Mouse (Mus musculus): ENCODE results near the gene Trim80. TPM values are rescaled to one million over a fixed set of nuclear protein-coding genes. Genes with fewer than 3 reads are reported as not detected.

Trim80 gene
- polyA plus RNA-seq, 1 experiment = not detected

- H3K4me2 ChIP-seq (ENCODE audit: low read depth) = no peak overlapping the region
- H3K79me2 ChIP-seq (ENCODE audit: control insufficient read depth, insufficient read depth) = no peaks in the 10 kb centered on the region
- H3K27me3 ChIP-seq (ENCODE audit: control insufficient read depth, insufficient read depth, insufficient read length) = no peaks in the 10 kb centered on the region
- H3K4me3 ChIP-seq = no peak overlapping the region
- peaks cover 4% of the 10 kb centered on the region for H3K36me3 ChIP-seq (ENCODE audit: control insufficient read depth, insufficient read depth)
- no peak overlapping the region for H3ac ChIP-seq (ENCODE audit: control insufficient read depth, insufficient read length)
- TF ChIP-seq MYOD1 (IDR thresholded peaks at IDR 0.05; ENCODE audit: control insufficient read depth in 1 of 3, insufficient read length in 2 of 3, low read depth in 2 of 3) (no peak), CEBPB (IDR thresholded peaks at IDR 0.05; ENCODE audit: insufficient read depth, poor library complexity, severe bottlenecking) (no peak), REST (IDR thresholded peaks at IDR 0.05; ENCODE audit: insufficient read depth, insufficient read length) (no peak), TCF3 (IDR thresholded peaks at IDR 0.05; ENCODE audit: insufficient read length, low read depth) (no peak), SRF (IDR thresholded peaks at IDR 0.05; ENCODE audit: control insufficient read depth, insufficient read length, low read depth) (no peak), MYOG (IDR thresholded peaks at IDR 0.05; ENCODE audit: control insufficient read depth in 1 of 3, insufficient read depth in 1 of 3, insufficient read length in 2 of 3, low read depth in 2 of 3) (no peak), TCF12 (IDR thresholded peaks at IDR 0.05; ENCODE audit: insufficient read depth, poor library complexity, severe bottlenecking) (no peak), USF1 (IDR thresholded peaks at IDR 0.05; ENCODE audit: low read depth) (no peak), POLR2A (IDR thresholded peaks at IDR 0.05; ENCODE audit: insufficient read length, low read depth) (no peak), E2F4 (IDR thresholded peaks at IDR 0.05; ENCODE audit: insufficient read depth) (no peak), POLR2AphosphoS2 (IDR thresholded peaks at IDR 0.05; ENCODE audit: insufficient read length, low read depth) (no peak), MAX (IDR thresholded peaks at IDR 0.05; ENCODE audit: low read depth) (no peak)
Measured at GRCm38 (mm10) chr11:115478296-115478938, 38.1 kb downstream of the Trim80 start.

GRCm38 (mm10) chr11:115481553-115482259 lies 41.4 kb downstream of the Trim80 start:
- Histone ChIP-seq H3K4me2 (ENCODE audit: low read depth) (no peak overlapping the region), H3K4me3 (no peak overlapping the region), H3K27me3 (ENCODE audit: control insufficient read depth, insufficient read depth, insufficient read length) (no peaks in the 10 kb centered on the region), H3ac (ENCODE audit: control insufficient read depth, insufficient read length) (no peak overlapping the region), H3K79me2 (ENCODE audit: control insufficient read depth, insufficient read depth) (no peaks in the 10 kb centered on the region), H3K36me3 (ENCODE audit: control insufficient read depth, insufficient read depth) (peaks cover 4% of the 10 kb centered on the region)
- no peak for TF ChIP-seq MYOD1 (IDR thresholded peaks at IDR 0.05; ENCODE audit: control insufficient read depth in 1 of 3, insufficient read length in 2 of 3, low read depth in 2 of 3)
- no peak for TF ChIP-seq E2F4 (IDR thresholded peaks at IDR 0.05; ENCODE audit: insufficient read depth)
- TF ChIP-seq USF1 (IDR thresholded peaks at IDR 0.05; ENCODE audit: low read depth) = no peak
- TF ChIP-seq SRF (IDR thresholded peaks at IDR 0.05; ENCODE audit: control insufficient read depth, insufficient read length, low read depth) = no peak
- TF ChIP-seq CEBPB (IDR thresholded peaks at IDR 0.05; ENCODE audit: insufficient read depth, poor library complexity, severe bottlenecking) = no peak
- TF ChIP-seq REST (IDR thresholded peaks at IDR 0.05; ENCODE audit: insufficient read depth, insufficient read length) = no peak
- no peak for TF ChIP-seq TCF3 (IDR thresholded peaks at IDR 0.05; ENCODE audit: insufficient read length, low read depth)
- no peak for TF ChIP-seq TCF12 (IDR thresholded peaks at IDR 0.05; ENCODE audit: insufficient read depth, poor library complexity, severe bottlenecking)
- TF ChIP-seq MYOG (IDR thresholded peaks at IDR 0.05; ENCODE audit: control insufficient read depth in 1 of 3, insufficient read depth in 1 of 3, insufficient read length in 2 of 3, low read depth in 2 of 3) = no peak
- TF ChIP-seq MAX (IDR thresholded peaks at IDR 0.05; ENCODE audit: low read depth) = no peak

- TF ChIP-seq REST (IDR thresholded peaks at IDR 0.05; ENCODE audit: insufficient read depth, insufficient read length) (no peak), MYOD1 (IDR thresholded peaks at IDR 0.05; ENCODE audit: control insufficient read depth in 1 of 3, insufficient read length in 2 of 3, low read depth in 2 of 3) (peak in 2 of 3 experiments; percentile 5 to 60)
- no peaks in the 10 kb centered on the region for H3K27me3 ChIP-seq (ENCODE audit: control insufficient read depth, insufficient read depth, insufficient read length)
- peaks cover 4% of the 10 kb centered on the region for H3K36me3 ChIP-seq (ENCODE audit: control insufficient read depth, insufficient read depth)
- H3K4me2 ChIP-seq (ENCODE audit: low read depth) = no peak overlapping the region
- H3ac ChIP-seq (ENCODE audit: control insufficient read depth, insufficient read length) = no peak overlapping the region
- H3K4me3 ChIP-seq = no peak overlapping the region
- no peaks in the 10 kb centered on the region for H3K79me2 ChIP-seq (ENCODE audit: control insufficient read depth, insufficient read depth)
Measured at GRCm38 (mm10) chr11:115483278-115483677, 42.9 kb downstream of the Trim80 start.

- Histone ChIP-seq H3K27me3 (ENCODE audit: control insufficient read depth, insufficient read depth, insufficient read length) (no peaks in the 10 kb centered on the region), H3K79me2 (ENCODE audit: control insufficient read depth, insufficient read depth) (no peaks in the 10 kb centered on the region), H3ac (ENCODE audit: control insufficient read depth, insufficient read length) (no peak overlapping the region), H3K4me3 (no peak overlapping the region), H3K36me3 (ENCODE audit: control insufficient read depth, insufficient read depth) (peaks cover 4% of the 10 kb centered on the region), H3K4me2 (ENCODE audit: low read depth) (no peak overlapping the region)
- TF ChIP-seq CEBPB (IDR thresholded peaks at IDR 0.05; ENCODE audit: insufficient read depth, poor library complexity, severe bottlenecking) = no peak
- TF ChIP-seq E2F4 (IDR thresholded peaks at IDR 0.05; ENCODE audit: insufficient read depth) = no peak
- no peak for TF ChIP-seq POLR2A (IDR thresholded peaks at IDR 0.05; ENCODE audit: insufficient read length, low read depth)
- no peak for TF ChIP-seq MAX (IDR thresholded peaks at IDR 0.05; ENCODE audit: low read depth)
Measured at GRCm38 (mm10) chr11:115483726-115484125, 43.4 kb downstream of the Trim80 start.

- H3K4me2 ChIP-seq (ENCODE audit: low read depth) = no peak overlapping the region
- TF ChIP-seq CEBPB (IDR thresholded peaks at IDR 0.05; ENCODE audit: insufficient read depth, poor library complexity, severe bottlenecking) (no peak), POLR2AphosphoS2 (IDR thresholded peaks at IDR 0.05; ENCODE audit: insufficient read length, low read depth) (no peak), SRF (IDR thresholded peaks at IDR 0.05; ENCODE audit: control insufficient read depth, insufficient read length, low read depth) (no peak), REST (IDR thresholded peaks at IDR 0.05; ENCODE audit: insufficient read depth, insufficient read length) (no peak), MAX (IDR thresholded peaks at IDR 0.05; ENCODE audit: low read depth) (no peak), TCF12 (IDR thresholded peaks at IDR 0.05; ENCODE audit: insufficient read depth, poor library complexity, severe bottlenecking) (no peak), TCF3 (IDR thresholded peaks at IDR 0.05; ENCODE audit: insufficient read length, low read depth) (no peak), MYOG (IDR thresholded peaks at IDR 0.05; ENCODE audit: control insufficient read depth in 1 of 3, insufficient read depth in 1 of 3, insufficient read length in 2 of 3, low read depth in 2 of 3) (no peak), USF1 (IDR thresholded peaks at IDR 0.05; ENCODE audit: low read depth) (no peak), E2F4 (IDR thresholded peaks at IDR 0.05; ENCODE audit: insufficient read depth) (no peak), POLR2A (IDR thresholded peaks at IDR 0.05; ENCODE audit: insufficient read length, low read depth) (no peak), MYOD1 (IDR thresholded peaks at IDR 0.05; ENCODE audit: control insufficient read depth in 1 of 3, insufficient read length in 2 of 3, low read depth in 2 of 3) (no peak)
- no peak overlapping the region for H3K4me3 ChIP-seq
- H3K36me3 ChIP-seq (ENCODE audit: control insufficient read depth, insufficient read depth) = peaks cover 7% of the 10 kb centered on the region
- no peak overlapping the region for H3ac ChIP-seq (ENCODE audit: control insufficient read depth, insufficient read length)
- no peaks in the 10 kb centered on the region for H3K27me3 ChIP-seq (ENCODE audit: control insufficient read depth, insufficient read depth, insufficient read length)
- H3K79me2 ChIP-seq (ENCODE audit: control insufficient read depth, insufficient read depth) = no peaks in the 10 kb centered on the region
Measured at GRCm38 (mm10) chr11:115485155-115485554, 44.8 kb downstream of the Trim80 start.
